Mouse (Mus musculus): ENCODE measurements around the gene Abl1.

Abl1 gene

DNA sequence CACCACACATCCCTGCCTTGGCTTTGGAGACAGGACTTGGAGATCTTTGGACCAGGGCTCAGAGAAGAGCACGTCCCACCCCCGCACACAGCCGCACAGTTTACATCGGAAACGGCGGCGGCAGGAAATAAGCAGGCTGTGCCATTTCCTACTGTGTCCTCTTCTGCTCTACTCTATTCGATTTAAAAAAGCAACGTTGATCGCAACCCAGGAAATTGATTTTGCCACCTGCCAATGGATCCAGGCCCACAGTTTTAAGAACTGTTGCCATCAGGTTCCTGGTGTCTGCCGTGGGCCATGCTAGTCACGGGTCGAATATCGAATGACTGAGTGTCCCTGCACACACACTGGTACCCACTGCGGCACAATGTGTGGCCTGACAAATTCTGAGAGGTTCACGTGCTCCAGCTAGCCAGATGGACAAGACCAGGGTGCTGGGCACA lies 137.3 kb downstream of the Abl1 start:
- DNase-seq (ENCODE audit: low spot score): no peak

DNA sequence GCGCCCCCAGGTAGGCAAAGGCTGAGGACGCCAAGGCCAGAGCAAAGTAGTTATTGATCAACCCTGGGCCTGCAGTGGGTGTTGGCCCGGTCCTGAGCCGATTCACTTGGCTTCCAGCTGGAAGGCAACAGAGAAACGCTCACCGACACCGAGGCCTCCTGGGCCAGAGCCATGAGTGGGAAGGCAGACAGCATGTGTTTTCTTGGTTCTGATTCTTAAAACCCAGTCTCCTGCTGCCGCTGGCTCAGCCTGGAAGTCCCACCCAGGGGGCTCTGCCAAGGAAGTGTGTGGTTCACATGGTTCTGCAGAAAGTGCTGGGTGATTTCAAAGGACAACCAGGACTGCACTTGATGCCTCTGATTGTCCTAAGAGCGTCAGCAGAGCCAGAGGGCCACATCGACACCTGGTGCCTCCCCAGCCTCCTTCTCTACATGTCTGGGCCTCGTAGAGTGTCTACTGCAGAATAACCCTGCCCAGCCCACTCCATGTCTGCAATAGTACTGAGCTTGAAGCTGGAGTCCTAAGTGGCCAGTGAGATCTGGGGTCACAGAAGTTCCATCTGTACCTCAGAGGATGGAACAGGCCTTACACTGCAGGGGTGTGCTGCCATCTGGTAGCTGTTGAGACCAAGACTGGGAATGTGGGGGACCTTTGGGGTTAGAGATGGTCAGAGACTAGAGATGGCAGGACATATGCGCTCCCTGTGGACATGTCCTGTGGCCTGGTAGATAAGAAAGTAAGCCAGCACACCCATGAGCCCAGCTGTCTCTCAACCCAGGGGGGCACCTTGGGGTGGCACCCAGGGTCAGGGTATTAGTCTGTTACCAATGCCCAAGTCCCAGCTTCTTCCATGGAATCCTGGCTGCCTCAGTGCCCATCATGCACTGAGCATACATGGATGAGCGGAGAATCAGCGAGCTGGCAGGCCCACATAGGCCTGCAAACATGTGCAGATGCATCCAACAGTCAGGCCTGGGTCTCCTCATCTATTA lies 138.2 kb downstream of the Abl1 start:
- no peak for DNase-seq (ENCODE audit: low spot score)

DNA sequence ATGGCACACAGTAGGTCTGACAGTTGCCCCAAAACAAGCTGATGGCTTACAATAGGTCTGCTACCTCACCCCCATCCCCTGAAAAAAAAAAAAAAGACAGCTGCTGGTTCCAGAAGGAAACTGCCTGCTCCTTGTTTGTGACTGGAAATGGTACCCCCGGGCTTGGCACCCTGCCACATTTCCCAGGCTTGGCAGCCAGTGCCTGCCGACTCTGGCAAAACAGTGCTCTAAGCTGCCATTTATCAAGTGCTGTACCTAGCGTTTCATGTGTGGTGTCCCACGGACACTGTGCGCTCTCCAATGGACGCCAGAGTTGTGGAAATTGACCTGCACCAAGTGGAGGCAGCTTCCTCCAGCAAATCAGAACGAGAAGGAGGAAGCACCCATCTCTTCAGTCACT lies 139.7 kb downstream of the Abl1 start:
- peak; percentile 60 for DNase-seq (ENCODE audit: low spot score)

DNA sequence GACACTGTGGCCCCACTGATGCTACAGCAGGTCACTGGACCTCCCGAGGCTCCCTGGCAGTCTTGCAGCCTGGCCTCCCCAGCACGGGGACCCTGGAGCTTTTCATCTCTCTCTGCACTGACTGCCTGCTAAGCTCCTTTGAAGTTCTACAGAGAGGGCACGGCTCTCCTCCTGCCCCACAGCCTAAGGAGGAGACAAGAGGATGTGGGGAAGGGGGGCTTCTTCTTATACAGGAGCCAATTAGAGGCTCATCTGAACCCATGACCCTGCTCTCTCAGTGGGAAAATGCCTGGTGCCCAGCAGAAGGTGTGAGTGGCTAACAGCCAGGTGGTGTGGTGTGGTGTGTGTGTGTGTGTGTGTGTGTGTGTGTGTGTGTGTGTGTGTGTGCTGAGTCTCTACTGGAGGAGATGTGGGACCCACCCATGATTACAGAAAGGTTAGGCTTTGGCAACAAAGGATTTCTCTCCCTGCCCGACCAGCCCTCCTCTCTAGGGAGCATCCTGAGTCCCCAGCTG lies 140.2 kb downstream of the Abl1 start:
- no peak for DNase-seq (ENCODE audit: low spot score)

DNA sequence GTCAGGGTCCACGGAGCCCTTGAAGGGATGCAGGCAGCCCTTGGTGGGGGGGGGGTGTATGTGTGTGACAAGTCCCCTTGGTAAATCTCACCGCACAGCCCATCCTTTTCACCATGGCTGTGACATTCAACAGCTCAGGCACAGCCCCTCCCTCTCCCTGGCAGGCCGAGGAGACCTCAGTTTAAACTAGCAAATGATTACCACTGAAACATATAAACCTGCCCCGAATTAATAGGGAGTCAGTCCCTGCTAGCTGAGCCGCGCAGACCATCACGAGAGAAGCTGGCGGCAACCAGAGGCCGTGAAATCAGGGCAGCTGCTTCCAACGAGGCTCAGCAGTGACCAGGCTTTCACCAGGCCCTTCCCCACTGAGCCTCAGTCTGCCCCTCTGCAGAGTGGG lies 147.9 kb downstream of the Abl1 start:
- no peak for DNase-seq (ENCODE audit: low spot score)

DNA sequence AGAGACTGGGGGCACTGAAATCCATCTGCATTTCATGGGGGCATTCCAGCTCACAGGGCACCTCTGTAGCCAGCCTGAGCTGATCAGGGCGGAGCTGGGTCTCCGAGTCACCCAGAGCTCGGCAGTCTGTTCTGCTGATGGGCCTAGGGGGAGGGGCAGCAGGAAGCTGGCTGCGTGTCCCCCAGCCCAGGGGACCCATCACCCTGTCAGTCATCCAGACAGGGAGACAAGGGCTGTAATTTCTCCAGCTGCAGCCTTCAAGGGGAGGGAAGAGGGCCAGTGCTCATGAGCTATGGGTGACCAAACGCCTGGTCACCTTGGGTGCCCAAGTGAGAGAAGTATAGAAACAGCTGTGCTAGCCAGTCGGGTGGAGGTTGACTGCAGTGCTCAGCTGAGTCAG lies 148.8 kb downstream of the Abl1 start:
- DNase-seq (ENCODE audit: low spot score): no peak

DNA sequence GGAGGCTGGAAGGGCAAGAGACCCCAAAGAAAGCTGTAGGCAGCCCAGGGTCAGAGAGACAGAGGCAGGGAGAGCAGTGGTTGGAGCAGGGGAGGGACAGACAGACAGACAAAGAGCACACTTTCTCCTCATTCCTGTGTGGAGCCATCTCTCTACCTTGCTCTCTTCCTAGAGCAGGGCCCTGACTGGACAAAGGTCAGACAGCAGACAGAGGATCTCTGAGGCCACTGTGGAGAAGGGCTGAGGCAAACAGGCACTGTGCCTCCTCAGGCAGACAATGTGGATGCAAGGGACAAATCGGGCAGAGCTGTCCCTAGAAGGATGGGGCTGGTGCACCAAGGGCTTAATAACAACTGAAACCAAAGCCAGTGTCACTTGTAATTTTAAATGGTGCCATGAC lies 150.7 kb downstream of the Abl1 start:
- DNase-seq (ENCODE audit: low spot score): no peak

DNA sequence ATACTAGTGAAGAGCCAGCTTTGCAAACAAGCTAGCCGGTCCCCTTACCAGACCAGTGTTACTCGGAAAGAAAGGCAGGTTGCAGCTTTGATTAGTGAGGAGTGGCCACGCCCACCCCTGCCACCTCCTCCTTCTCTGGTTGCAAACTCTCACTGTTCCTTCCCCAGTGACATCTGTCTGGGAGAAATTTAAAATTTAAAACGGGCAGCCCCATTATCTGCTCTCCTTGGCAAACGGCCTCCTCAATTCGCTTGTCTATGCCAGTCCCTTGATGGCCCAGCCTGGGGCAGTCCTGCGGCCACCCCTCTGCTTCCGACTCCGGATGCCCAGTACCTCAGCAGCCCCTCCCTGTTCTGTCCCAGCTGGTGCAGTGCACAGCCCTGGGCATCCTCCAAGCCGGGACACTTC lies 156.6 kb downstream of the Abl1 start:
- no peak for DNase-seq (ENCODE audit: low spot score)

DNA sequence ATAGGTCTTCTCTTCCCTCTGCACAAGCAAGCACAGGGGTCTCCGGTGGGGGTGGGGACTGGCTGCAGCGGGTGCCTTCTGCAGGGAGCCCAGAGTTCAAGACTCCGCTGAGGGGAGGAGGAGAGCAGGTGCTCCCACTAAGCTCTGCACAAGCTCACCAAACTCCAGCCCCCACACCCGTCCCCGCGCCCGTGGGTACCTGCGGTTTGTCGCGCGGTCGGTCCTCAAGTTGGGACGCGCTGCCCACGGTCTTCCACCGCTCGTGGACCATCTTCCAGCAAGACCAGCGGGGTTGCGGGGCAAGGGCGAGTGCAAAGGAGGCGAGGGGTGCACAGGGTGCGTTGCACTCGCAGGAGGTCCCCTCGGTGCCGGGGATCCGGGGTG lies 157.3 kb downstream of the Abl1 start:
- DNase-seq (ENCODE audit: low spot score): no peak

DNA sequence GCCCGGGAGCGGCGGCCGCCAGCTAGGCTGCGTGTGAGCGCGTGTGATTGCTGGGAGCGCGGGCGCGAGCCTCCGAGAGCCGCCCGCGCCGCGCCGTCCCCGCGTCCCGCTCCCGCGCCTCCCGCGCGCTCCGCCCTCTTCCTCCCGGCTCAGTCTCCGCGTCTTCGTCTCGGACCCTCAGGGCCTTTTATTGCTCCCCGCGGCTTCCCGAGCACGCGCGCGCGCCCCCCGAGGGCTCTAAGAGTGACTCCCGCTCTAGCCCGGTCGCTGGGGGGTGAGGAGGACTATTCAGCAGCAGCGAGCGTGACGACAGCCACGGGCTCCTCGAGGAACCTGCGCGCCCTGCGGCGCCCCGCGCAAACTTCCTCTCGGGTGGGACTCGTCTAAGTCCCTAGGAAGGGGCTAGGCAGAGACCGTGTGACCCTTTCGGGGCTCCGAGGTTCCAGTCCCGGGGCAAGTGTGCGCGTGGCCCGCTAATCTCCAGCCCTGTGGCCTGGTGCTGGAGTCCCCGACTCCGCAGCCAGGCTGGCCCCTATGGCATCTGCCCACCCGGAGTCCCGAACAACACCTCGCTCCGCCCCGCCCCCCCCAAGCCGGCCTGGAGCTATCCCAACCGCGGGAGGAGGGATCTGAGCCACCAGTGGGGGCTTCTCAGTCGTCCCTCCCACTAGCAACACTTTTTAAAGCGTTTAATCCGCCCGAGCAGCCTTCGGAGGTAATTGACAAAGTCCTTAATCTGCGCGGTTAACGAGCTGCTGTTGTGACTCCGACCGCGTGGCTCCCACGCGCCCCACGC lies 157.9 kb downstream of the Abl1 start, which contains the start of gene Fibcd1:
Fibcd1 (minus strand) TSS at position 110 of the 796 bp plus-strand sequence.
- DNase-seq (ENCODE audit: low spot score): peak; percentile 19

DNA sequence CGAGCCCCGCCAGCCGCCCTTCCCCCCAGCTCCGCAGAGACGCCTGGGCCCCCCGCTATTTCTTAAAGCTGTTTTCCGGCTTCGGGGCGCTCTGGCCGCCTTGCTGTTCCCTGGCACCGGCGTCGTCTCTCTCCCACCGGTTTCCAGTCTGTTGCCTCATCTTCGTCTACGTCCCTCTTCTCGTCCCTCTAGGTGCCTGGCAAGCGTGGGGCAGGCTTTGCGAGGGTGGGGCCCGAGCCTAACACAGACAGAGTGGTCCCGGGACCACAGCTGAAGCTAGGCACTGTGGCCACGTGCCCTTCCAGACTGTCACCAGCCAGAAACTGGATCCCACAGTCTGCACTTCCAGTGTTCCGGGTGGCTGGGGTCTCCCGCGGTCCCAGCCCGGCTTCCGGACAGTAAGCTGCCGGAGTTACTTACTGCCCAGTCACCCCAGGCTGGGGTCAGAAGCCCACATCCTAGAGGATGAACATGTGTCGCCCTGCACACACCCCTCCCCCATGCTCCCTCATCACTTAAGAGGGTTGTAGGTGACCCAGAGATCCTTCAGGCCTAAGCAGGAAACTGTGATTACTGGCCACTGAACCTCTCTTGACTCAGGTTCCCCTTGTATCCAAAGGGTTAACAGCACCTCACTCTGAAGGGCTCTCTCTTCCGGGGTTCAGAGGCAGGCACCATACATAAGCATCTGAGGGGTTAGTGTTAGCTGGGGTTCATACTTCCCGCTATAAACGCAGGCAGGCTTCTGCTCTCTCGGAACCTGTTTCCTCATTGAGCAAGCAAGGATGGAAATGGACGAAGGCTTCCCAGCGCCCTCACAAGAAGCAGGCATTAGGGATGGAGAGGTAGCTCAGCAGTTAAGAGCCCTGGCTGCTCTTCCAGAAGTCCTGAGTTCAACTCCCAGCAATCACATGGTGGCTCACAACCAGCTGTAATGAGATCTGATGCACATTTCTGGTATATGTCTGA lies 158.8 kb downstream of the Abl1 start:
- DNase-seq (ENCODE audit: low spot score): no peak

DNA sequence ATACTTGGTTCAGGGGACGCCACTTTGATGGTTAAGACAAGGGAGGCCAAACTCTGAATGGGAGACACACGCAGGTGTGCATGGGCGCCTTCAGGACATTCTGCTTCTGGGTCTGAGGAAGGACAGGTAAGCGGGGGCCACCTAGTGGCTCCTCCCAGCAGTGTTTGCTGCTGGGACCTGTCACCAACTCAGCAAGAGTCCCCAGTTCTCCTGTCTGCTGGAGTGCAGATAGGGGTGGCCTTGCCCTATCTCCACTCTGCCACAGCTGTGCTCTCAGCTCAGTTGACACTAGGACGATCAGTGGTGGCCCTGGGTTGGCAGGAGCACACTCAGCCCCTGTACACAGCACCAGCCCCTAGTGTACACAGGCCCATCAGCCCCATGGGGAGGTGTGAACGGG lies 159.7 kb downstream of the Abl1 start:
- peak; percentile 28 for DNase-seq (ENCODE audit: low spot score)

DNA sequence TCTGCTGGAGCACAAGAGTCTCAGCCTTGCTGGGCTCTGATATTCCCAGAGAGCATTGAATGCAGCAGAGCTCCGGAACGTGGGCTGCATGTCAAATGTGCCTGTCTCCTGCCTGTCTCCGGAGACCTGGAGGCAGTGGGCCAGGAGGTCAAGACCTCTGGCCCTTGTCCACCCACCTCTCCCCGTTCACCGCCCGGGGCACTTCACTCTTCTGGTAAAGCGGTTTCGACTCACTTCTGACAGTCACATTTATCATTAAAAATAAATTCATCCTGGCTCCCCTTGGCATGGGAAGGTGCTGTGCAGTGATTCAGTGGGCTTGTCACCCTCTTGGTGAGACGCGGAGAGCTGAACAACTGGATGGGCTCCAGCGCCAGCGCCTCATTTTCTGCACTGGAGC lies 162.0 kb downstream of the Abl1 start:
- DNase-seq (ENCODE audit: low spot score): no peak
